Mouse (Mus musculus) stomach, embryonic 16.5 days (tissue): Measurements from ENCODE around the gene Slc11a2. TPM values are rescaled to one million over a fixed set of nuclear protein-coding genes. Genes with fewer than 3 reads are reported as not detected.

Experiments
- ATAC-seq: fragments of 200-750 bp; cut with Nextera tagmentation; 2 replicates; pipeline ENCODE4 v1.8.0; 2017; ENCODE audit warnings: moderate number of reproducible peaks, moderate TSS enrichment; ENCODE audit not compliant: insufficient read depth, low FRiP score
- H3K27ac ChIP-seq: fragments of 300-500 bp; sonication (generic); 2 replicates; pipeline ENCODE4 v1.5.1; 2014; ENCODE audit warnings: low read length
- H3K27me3 ChIP-seq: fragments of 300-500 bp; sonication (generic); 2 replicates; pipeline ENCODE4 v1.6.1; 2014; ENCODE audit warnings: low read length, control low read depth, mixed read lengths; ENCODE audit not compliant: control insufficient read depth, insufficient read depth
- H3K36me3 ChIP-seq: fragments of 300-500 bp; sonication (generic); 2 replicates; pipeline ENCODE4 v1.6.1; 2014; ENCODE audit warnings: low read length; ENCODE audit not compliant: control insufficient read depth, insufficient read depth
- H3K4me1 ChIP-seq: fragments of 300-500 bp; sonication (generic); 2 replicates; pipeline ENCODE4 v1.6.1; 2014; ENCODE audit warnings: low read length, control low read depth, mixed read lengths; ENCODE audit not compliant: control insufficient read depth, insufficient read depth
- H3K4me2 ChIP-seq: fragments of 300-500 bp; sonication (generic); 2 replicates; pipeline ENCODE4 v1.6.1; 2014; ENCODE audit warnings: low read depth, low read length, mixed read lengths
- H3K4me3 ChIP-seq: fragments of 300-500 bp; sonication (generic); replicated peaks from 2 replicates; pipeline ENCODE4 v1.5.1; 2014; ENCODE audit warnings: mild to moderate bottlenecking, low read length
- H3K9ac ChIP-seq: fragments of 300-500 bp; sonication (generic); 2 replicates; pipeline ENCODE4 v1.6.1; 2014; ENCODE audit warnings: low read length
- H3K9me3 ChIP-seq: fragments of 300-500 bp; sonication (generic); replicated peaks from 2 replicates; pipeline ENCODE4 v1.6.1; 2016; ENCODE audit warnings: low read length, control low read depth; ENCODE audit not compliant: control insufficient read depth
- WGBS: fragments of 180-500 bp; shearing (Covaris S2); extraction: QIAGEN DNeasy Blood & Tissue Kit; methylation state at CpG from one replicate; pipeline ENCODE4 v1.1.7; 2014; 5-methylcytosine and 5-hydroxymethylcytosine counted together
- polyA plus RNA-seq: library from polyadenylated mRNA; unstranded; fragments of >200 nt; fragmentation: Nextera tagmentation; extraction: Ambion mirVana; gene quantifications from 2 replicates; pipeline ENCODE4 v1.2.1, GENCODE M21; 2015

The Slc11a2 gene
- 27.0 and 28.3 TPM in 2 replicates for polyA plus RNA-seq

- 22% methylated on average over 17 of the region's 17 CpGs for WGBS
- no peak for ATAC-seq
These were observed at the start of gene Slc11a2 for GRCm38 (mm10) chr15:100424396-100425122. Slc11a2 (minus strand) TSS chr15:100425072.

GRCm38 (mm10) chr15:100473926-100474503, 49.1 kb upstream of the Slc11a2 start:
- no peak for ATAC-seq

More at GRCm38 (mm10) chr15:100424396-100425122, at the start of gene Slc11a2:
- Histone ChIP-seq H3K27me3 (0 out of 2 replicates have a peak, but pooled peaks cover 3% of the 10 kb centered on the region), H3K4me1 (peaks cover 30% of the 10 kb centered on the region), H3K9me3 (no peaks in the 10 kb centered on the region), H3K9ac (peak within 1 kb of the TSS; percentile 70), H3K27ac (peak within 1 kb of the TSS; percentile 70), H3K4me3 (peak within 1 kb of the TSS; percentile 83), H3K36me3 (no peaks in the 10 kb centered on the region), H3K4me2 (peak within 1 kb of the TSS; percentile 100)

GRCm38 (mm10) chr15:100470037-100470436, 45.2 kb upstream of the Slc11a2 start:
- Histone ChIP-seq H3K9me3 (no peaks in the 10 kb centered on the region), H3K4me2 (peak overlapping the region; percentile 97), H3K4me3 (peak overlapping the region; percentile 67), H3K4me1 (peaks cover 19% of the 10 kb centered on the region), H3K27me3 (no peaks in the 10 kb centered on the region), H3K36me3 (peaks cover 3% of the 10 kb centered on the region; the same call in 1 of the 2 replicates), H3K9ac (peak overlapping the region; percentile 90; the same call in 1 of the 2 replicates), H3K27ac (no peak overlapping the region)
- no peak for ATAC-seq
- WGBS: 51% methylated on average over 10 of the region's 10 CpGs

More at GRCm38 (mm10) chr15:100473926-100474503, 49.1 kb upstream of the Slc11a2 start:
- Histone ChIP-seq H3K9ac (no peak overlapping the region), H3K27me3 (no peaks in the 10 kb centered on the region), H3K27ac (no peak overlapping the region), H3K9me3 (no peaks in the 10 kb centered on the region), H3K4me2 (no peak overlapping the region), H3K4me3 (no peak overlapping the region), H3K36me3 (peaks cover 8% of the 10 kb centered on the region; the same call in 1 of the 2 replicates), H3K4me1 (peaks cover 9% of the 10 kb centered on the region)
- WGBS: 54% methylated on average over 7 of the region's 7 CpGs

- peak overlapping the region; percentile 97 for H3K4me2 ChIP-seq
- H3K9ac ChIP-seq: peak overlapping the region; percentile 90
- 0 out of 2 replicates have a peak, but pooled peaks cover 3% of the 10 kb centered on the region for H3K36me3 ChIP-seq
- H3K4me3 ChIP-seq: peak overlapping the region; percentile 67
- under 1% methylated on average over 19 of the region's 19 CpGs for WGBS
- no peak for ATAC-seq
- H3K27me3 ChIP-seq: no peaks in the 10 kb centered on the region
- peak overlapping the region; percentile 73 for H3K27ac ChIP-seq
- peaks cover 19% of the 10 kb centered on the region for H3K4me1 ChIP-seq
- no peaks in the 10 kb centered on the region for H3K9me3 ChIP-seq
These were observed 44.3 kb upstream of the Slc11a2 start for GRCm38 (mm10) chr15:100469189-100469545.

GRCm38 (mm10) chr15:100468295-100469188, 43.7 kb upstream of the Slc11a2 start, which contains the start of gene Letmd1:
Letmd1 (plus strand) TSS chr15:100469023.
- peak within 1 kb of the TSS; percentile 73 for H3K27ac ChIP-seq
- ATAC-seq: peak; percentile 95
- 2% methylated on average over 78 of the region's 84 CpGs for WGBS
- H3K9ac ChIP-seq: peak within 1 kb of the TSS; percentile 90
- 0 out of 2 replicates have a peak, but pooled peaks cover 3% of the 10 kb centered on the region for H3K36me3 ChIP-seq
- no peaks in the 10 kb centered on the region for H3K27me3 ChIP-seq
- H3K4me1 ChIP-seq: peaks cover 19% of the 10 kb centered on the region
- H3K4me3 ChIP-seq: peak within 1 kb of the TSS; percentile 67
- H3K9me3 ChIP-seq: no peaks in the 10 kb centered on the region
- peak within 1 kb of the TSS; percentile 97 for H3K4me2 ChIP-seq

GRCm38 (mm10) chr15:100467738-100468137, 42.9 kb upstream of the Slc11a2 start:
- H3K36me3 ChIP-seq: 0 out of 2 replicates have a peak, but pooled peaks cover 3% of the 10 kb centered on the region
- peak overlapping the region; percentile 97 for H3K4me2 ChIP-seq
- peak overlapping the region; percentile 67 for H3K4me3 ChIP-seq
- ATAC-seq: no peak
- no peaks in the 10 kb centered on the region for H3K27me3 ChIP-seq
- H3K9ac ChIP-seq: peak overlapping the region; percentile 90; the same call in 1 of the 2 replicates
- no peaks in the 10 kb centered on the region for H3K9me3 ChIP-seq
- H3K27ac ChIP-seq: no peak overlapping the region
- WGBS: 42% methylated on average over 8 of the region's 8 CpGs
- peaks cover 19% of the 10 kb centered on the region for H3K4me1 ChIP-seq

- Histone ChIP-seq H3K9me3 (no peaks in the 10 kb centered on the region), H3K36me3 (no peaks in the 10 kb centered on the region), H3K4me1 (peaks cover 19% of the 10 kb centered on the region), H3K4me2 (no peak overlapping the region), H3K4me3 (no peak overlapping the region), H3K27ac (no peak overlapping the region), H3K9ac (no peak overlapping the region), H3K27me3 (no peaks in the 10 kb centered on the region)
- 55% methylated on average over 2 of the region's 2 CpGs for WGBS
- ATAC-seq: no peak
These were observed 40.6 kb upstream of the Slc11a2 start for GRCm38 (mm10) chr15:100465432-100465831.

GRCm38 (mm10) chr15:100463712-100464111, 38.8 kb upstream of the Slc11a2 start:
- H3K27me3 ChIP-seq: no peaks in the 10 kb centered on the region
- no peaks in the 10 kb centered on the region for H3K9me3 ChIP-seq
- no peak overlapping the region for H3K4me3 ChIP-seq
- 28% methylated on average over 6 of the region's 6 CpGs for WGBS
- H3K27ac ChIP-seq: no peak overlapping the region
- H3K4me1 ChIP-seq: peaks cover 10% of the 10 kb centered on the region; the same call in 1 of the 2 replicates
- no peak overlapping the region for H3K4me2 ChIP-seq
- ATAC-seq: no peak
- no peak overlapping the region for H3K9ac ChIP-seq
- no peaks in the 10 kb centered on the region for H3K36me3 ChIP-seq
